Mouse (Mus musculus) MN1 (cell line): Measurements from ENCODE around the gene Olfr1220.

Experiments used
- DNase-seq: peaks from one replicate; pipeline ENCODE4 v3.0.0-alpha.2; 2016; ENCODE audit warnings: low spot score

Olfr1220 gene

DNA sequence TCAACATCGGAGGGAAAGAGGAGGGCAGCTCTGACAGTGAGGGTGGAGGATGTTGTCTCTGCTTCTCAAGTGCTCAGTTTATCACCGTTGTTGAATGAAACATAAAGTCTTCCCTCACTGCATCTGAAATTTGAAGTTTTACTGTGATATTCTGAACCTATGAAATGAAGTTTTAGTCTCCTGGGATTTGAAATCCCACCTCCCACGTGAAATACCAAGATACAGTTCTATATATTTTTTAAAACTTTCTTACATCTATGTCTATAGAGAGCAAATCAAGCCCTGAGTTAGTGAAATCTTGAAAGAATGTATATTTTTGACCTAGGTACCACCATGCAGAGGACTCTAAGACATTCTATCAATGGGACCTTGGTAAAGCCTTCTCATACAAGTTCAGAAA lies at the start of gene Olfr1220:
Olfr1220 (minus strand) TSS at position 101 of the 400 bp plus-strand sequence.
- no peak for DNase-seq

DNA sequence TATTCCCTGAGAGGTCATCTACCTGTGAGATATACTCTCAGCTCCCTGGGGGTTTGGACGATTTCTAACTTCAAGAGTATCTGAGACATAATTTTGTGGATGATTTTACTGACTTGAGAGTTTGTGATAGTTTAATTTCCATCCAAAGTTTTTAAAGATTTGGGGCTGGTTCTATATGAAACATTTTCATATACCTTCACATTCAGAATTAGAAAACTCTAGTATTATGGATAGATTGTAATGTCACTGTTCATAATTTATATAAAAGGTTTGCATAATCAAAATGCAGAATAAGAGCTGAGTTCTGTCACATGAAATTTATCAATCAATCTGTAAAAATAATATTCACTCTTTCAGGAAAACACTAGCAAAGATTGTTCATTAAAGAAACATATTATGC lies 44.8 kb upstream of the Olfr1220 start, which contains the start of gene Olfr1223:
Olfr1223 (minus strand) TSS at position 101 of the 400 bp plus-strand sequence.
- DNase-seq = no peak

GRCm38 (mm10) chr2:89132954-89133353 lies 26.3 kb upstream of the Olfr1220 start, which contains the start of gene Olfr1222:
Gene Olfr1222 (minus strand): TSS chr2:89133054.
- no peak for DNase-seq

- no peak for DNase-seq
Observed at GRCm38 (mm10) chr2:89117183-89117582, 10.5 kb upstream of the Olfr1220 start, which contains the start of gene Olfr1221. Gene Olfr1221 (minus strand): TSS chr2:89117283.

- no peak for DNase-seq
Observed at GRCm38 (mm10) chr2:89105651-89106050, 984 bp downstream of the Olfr1220 start.

DNA sequence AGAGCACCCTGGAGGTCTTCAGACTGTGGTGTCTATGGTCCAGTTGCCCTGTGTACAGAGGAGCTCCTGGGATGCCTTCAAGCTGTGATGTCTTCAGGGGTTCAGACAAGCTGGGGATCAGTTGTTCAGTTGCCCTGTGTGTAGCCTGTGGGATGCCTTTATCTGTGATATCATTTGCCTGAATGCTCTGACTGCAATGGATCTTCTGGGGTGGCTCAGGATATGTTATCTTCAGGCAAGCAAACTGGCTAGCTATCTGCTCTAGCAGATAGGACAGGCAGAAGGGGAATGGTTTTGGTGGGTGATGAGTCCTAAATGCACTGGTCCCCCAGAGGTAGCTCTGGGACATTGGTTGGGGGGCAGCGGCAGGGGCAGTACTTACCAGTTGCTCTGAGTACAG lies 12.8 kb downstream of the Olfr1220 start:
- DNase-seq = no peak

GRCm38 (mm10) chr2:89083413-89083812 lies 23.2 kb downstream of the Olfr1220 start, which contains the start of gene Olfr1219:
Gene Olfr1219 (minus strand): TSS chr2:89083513.
- DNase-seq = no peak

DNA sequence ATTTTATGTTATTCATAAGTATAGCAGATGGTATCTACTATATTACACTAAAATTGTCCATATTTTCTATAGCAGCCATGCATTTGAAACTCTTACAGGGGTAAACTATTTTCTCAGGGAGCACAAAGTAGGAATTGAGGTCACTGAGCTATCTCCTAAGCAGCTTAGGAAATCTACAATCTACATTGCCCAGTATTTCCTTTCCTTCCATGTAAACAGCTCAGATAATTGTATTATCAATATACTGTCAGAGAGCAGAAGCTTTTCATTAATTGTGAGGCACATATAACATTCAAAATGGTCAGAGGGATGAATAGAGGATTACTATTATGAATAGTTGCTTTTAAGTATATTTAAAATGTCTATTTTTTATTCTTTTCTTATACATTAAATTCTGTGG lies 25.1 kb downstream of the Olfr1220 start:
- DNase-seq = no peak

GRCm38 (mm10) chr2:89061087-89061486 lies 45.5 kb downstream of the Olfr1220 start, which contains the start of gene Olfr1218:
Gene Olfr1218 (minus strand): TSS chr2:89061187.
- no peak for DNase-seq
